18 mouse cellular contexts compared by ENCODE assay signal in the genomic region with DNA sequence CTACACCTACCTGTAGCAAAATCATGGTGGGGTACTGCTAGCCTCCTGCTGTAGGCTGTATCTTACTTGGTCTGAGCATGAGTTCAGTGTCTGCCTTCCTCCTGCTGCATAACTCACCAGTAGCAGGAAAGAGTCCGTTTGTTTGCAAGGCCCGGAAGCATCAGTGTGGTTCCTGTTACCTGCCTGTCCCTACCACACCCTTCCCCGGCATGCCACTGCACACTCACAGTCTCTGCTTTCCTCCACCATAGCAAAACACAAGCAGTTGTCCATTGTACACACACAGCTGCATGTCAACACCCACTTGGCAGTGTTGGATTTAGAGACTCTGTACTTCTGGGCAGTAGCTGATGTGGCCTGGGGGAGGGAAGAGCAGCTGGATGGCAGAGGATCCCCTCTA.
DNase-seq lines count a peak whose midpoint lies in the region; ATAC-seq and TF ChIP-seq lines count a peak whose summit lies in the region.
"Had no signal": no experiment of that assay in that cellular context is flagged by ENCODE, and none has a peak within 500 bp of the region (broad histone marks: within the 10 kb centered on the region; RNA-seq: fewer than 3 reads in every experiment).

No protein-coding gene starts in this region.

- H3K36me3 ChIP-seq in heart, embryonic 16.5 days (ENCODE audit: control insufficient read depth, insufficient read depth) = peaks cover 13% of the 10 kb centered on the region
- 0 out of 2 replicates have a peak, but pooled peaks cover 4% of the 10 kb centered on the region for H3K36me3 ChIP-seq in lung, postnatal 0 days (ENCODE audit: insufficient read depth, low read length)

- no peak overlapping the region for H3K4me3 ChIP-seq in heart, embryonic 16.5 days (ENCODE audit: low read length)
- H3K4me3 ChIP-seq in lung, postnatal 0 days (ENCODE audit: low read depth, low read length) = no peak overlapping the region
- H3K4me3 ChIP-seq: embryonic facial prominence, embryonic 15.5 days; forebrain, embryonic 10.5 days; hindbrain, embryonic 12.5 days; megakaryocyte, embryonic 14.5 days had no signal

- no peaks in the 10 kb centered on the region for H3K27me3 ChIP-seq in heart, embryonic 16.5 days (ENCODE audit: control insufficient read depth, insufficient read depth, low read length)
- H3K27me3 ChIP-seq in lung, postnatal 0 days (replicated peaks; ENCODE audit: insufficient read depth, low read length) = no peaks in the 10 kb centered on the region
- H3K27me3 ChIP-seq: embryonic facial prominence, embryonic 15.5 days; hindbrain, embryonic 12.5 days; megakaryocyte, embryonic 14.5 days had no signal

- H3K9ac ChIP-seq in heart, embryonic 16.5 days (ENCODE audit: low read length) = peak overlapping the region; percentile 39; the same call in 1 of the 2 replicates
- no peak overlapping the region for H3K9ac ChIP-seq in lung, postnatal 0 days (replicated peaks; ENCODE audit: low read depth)
- H3K9ac ChIP-seq: embryonic facial prominence, embryonic 15.5 days; hindbrain, embryonic 12.5 days; liver, embryonic 14.5 days had no signal

- H3K4me1 ChIP-seq in heart, embryonic 16.5 days (ENCODE audit: control insufficient read depth, insufficient read depth, low read length) = peaks cover 17% of the 10 kb centered on the region
- H3K4me1 ChIP-seq in lung, postnatal 0 days (ENCODE audit: insufficient read depth, low read depth, low read length) = peaks cover 7% of the 10 kb centered on the region; the same call in 1 of the 2 replicates
- H3K4me1 ChIP-seq: embryonic facial prominence, embryonic 15.5 days; forebrain, embryonic 10.5 days; hindbrain, embryonic 12.5 days had no signal

- no peak for DNase-seq in heart, postnatal 4 days
- DNase-seq in urinary bladder, postnatal 14 days (ENCODE audit: low spot score) = peak; percentile 37
- DNase-seq in urinary bladder, adult 2 months (ENCODE audit: low spot score) = no peak
- DNase-seq in lung, postnatal 0 days (ENCODE audit: low spot score) = peak; percentile 52
- no peak for DNase-seq in left cerebral cortex, adult 9 months (ENCODE audit: low spot score in 2 of 2)
- DNase-seq in B cell, adult 2 months = no peak
- DNase-seq: adrenal gland, adult 8-10 months; cerebellum, postnatal 14 days; embryo, embryonic 11 days; gastrocnemius, postnatal 25 days; layer of hippocampus, postnatal 36 days had no signal

- no peak for TF ChIP-seq CTCF in lung, postnatal 0 days (IDR thresholded peaks at IDR 0.05)

- ATAC-seq in heart, embryonic 16.5 days (replicated peaks; ENCODE audit: extremely low read depth, insufficient read depth, low FRiP score) = 0 out of 2 replicates have a peak, but pooled peaks have one; percentile 10
- peak; percentile 64 for ATAC-seq in lung, postnatal 0 days
- ATAC-seq: CD4-positive, CD25-positive, alpha-beta regulatory T cell, adult 4 months had no signal

- peaks cover 9% of the 10 kb centered on the region for H3K9me3 ChIP-seq in heart, embryonic 16.5 days (replicated peaks; ENCODE audit: control insufficient read depth, low read length)
- no peaks in the 10 kb centered on the region for H3K9me3 ChIP-seq in lung, postnatal 0 days (ENCODE audit: low read length)
- H3K9me3 ChIP-seq: embryonic facial prominence, embryonic 15.5 days had no signal

- TF ChIP-seq EP300 in lung, postnatal 0 days (IDR thresholded peaks at IDR 0.05) = no peak

- WGBS in heart, embryonic 16.5 days = 40% methylated on average over 3 of the region's 3 CpGs
- WGBS in lung, postnatal 0 days = 44% methylated on average over 3 of the region's 3 CpGs

- no peak overlapping the region for H3K4me2 ChIP-seq in heart, embryonic 16.5 days (ENCODE audit: low read depth, low read length)
- no peak overlapping the region for H3K4me2 ChIP-seq in lung, postnatal 0 days (replicated peaks; ENCODE audit: low read depth, low read length)
- H3K4me2 ChIP-seq: embryonic facial prominence, embryonic 15.5 days; hindbrain, embryonic 12.5 days had no signal

- H3K27ac ChIP-seq in heart, embryonic 16.5 days (ENCODE audit: low read length) = peak overlapping the region; percentile 69
- H3K27ac ChIP-seq in lung, postnatal 0 days (ENCODE audit: low read length) = peak overlapping the region; percentile 38; the same call in 1 of the 2 replicates
- H3K27ac ChIP-seq: embryonic facial prominence, embryonic 15.5 days; forebrain, embryonic 10.5 days; hindbrain, embryonic 12.5 days; liver, embryonic 14.5 days had no signal

Comparison
In these comparisons a context has a peak if more than half of its experiments do, and no peak if none do; other contexts are left out.
1. DNase-seq: peak in urinary bladder, postnatal 14 days (single experiment) and lung, postnatal 0 days (single experiment); none in heart, postnatal 4 days (single experiment), urinary bladder, adult 2 months (single experiment), left cerebral cortex, adult 9 months (0 of 2) and B cell, adult 2 months (0 of 2).